ENCODE assay signal across 19 mouse cellular contexts in the genomic region with DNA sequence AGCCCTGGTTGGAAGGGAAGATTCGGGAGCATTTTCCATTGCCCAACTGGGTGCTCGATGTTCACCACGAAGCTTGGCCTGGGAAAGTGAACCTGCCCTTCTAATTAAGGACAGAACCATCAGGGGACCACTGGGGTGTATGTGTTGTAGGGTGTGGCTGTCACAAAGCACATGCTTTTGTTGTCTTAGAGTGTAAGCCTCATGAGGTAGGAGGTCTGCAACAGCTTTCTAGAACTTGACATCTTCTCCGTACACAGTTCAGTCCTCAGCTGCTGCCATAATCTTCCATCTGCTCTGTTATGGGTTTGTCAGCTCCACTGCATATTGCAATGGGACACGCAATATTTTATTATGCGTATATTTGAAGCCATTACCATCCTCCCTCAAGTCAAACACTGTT.
DNase-seq lines count a peak whose midpoint lies in the region; ATAC-seq and TF ChIP-seq lines count a peak whose summit lies in the region.
"Had no signal": no experiment of that assay in that cellular context is flagged by ENCODE, and none has a peak within 500 bp of the region (broad histone marks: within the 10 kb centered on the region; RNA-seq: fewer than 3 reads in every experiment).

No protein-coding gene starts in this region.

- no peaks in the 10 kb centered on the region for H3K36me3 ChIP-seq in lung, embryonic 14.5 days (ENCODE audit: insufficient read depth)
- H3K36me3 ChIP-seq in forebrain, embryonic 12.5 days (replicated peaks), result no peaks in the 10 kb centered on the region
- H3K36me3 ChIP-seq in forebrain, embryonic 15.5 days, result no peaks in the 10 kb centered on the region
- no peaks in the 10 kb centered on the region for H3K36me3 ChIP-seq in limb, embryonic 12.5 days
- H3K36me3 ChIP-seq: embryonic facial prominence, embryonic 12.5 days; heart, embryonic 10.5 days; hindbrain, embryonic 13.5 days had no signal

- peaks cover 4% of the 10 kb centered on the region; the same call in 1 of the 2 replicates for H3K4me1 ChIP-seq in lung, embryonic 14.5 days (ENCODE audit: insufficient read depth)
- peaks cover 10% of the 10 kb centered on the region; the same call in 1 of the 2 replicates for H3K4me1 ChIP-seq in forebrain, embryonic 12.5 days
- peaks cover 9% of the 10 kb centered on the region; the same call in 1 of the 2 replicates for H3K4me1 ChIP-seq in forebrain, embryonic 15.5 days
- peaks cover 30% of the 10 kb centered on the region for H3K4me1 ChIP-seq in limb, embryonic 12.5 days (replicated peaks)
- H3K4me1 ChIP-seq: hindbrain, embryonic 13.5 days had no signal

- DNase-seq in lung, embryonic 14.5 days, result no peak
- DNase-seq in lung, adult 18-20 months, result no peak
- DNase-seq in embryo, embryonic 10 days (ENCODE audit: low spot score), result no peak
- DNase-seq in adrenal gland, postnatal 4 days (ENCODE audit: low spot score in 2 of 2), result no peak
- DNase-seq: adrenal gland, adult 2 months; adrenal gland, postnatal 25 days; cerebellum, adult 11 months; cerebellum, adult 8-10 months; gastrocnemius, postnatal 36 days; heart, adult 11 months; heart, postnatal 10 days had no signal

- no peak overlapping the region for H3K4me2 ChIP-seq in lung, embryonic 14.5 days
- no peak overlapping the region for H3K4me2 ChIP-seq in forebrain, embryonic 12.5 days
- no peak overlapping the region for H3K4me2 ChIP-seq in forebrain, embryonic 15.5 days (replicated peaks)
- H3K4me2 ChIP-seq in limb, embryonic 12.5 days, result no peak overlapping the region
- H3K4me2 ChIP-seq: embryonic facial prominence, embryonic 12.5 days; hindbrain, embryonic 13.5 days had no signal

- no peak for TF ChIP-seq CTCF in lung, embryonic 14.5 days (IDR thresholded peaks at IDR 0.05; ENCODE audit: low read depth)

- no peak overlapping the region for H3K27ac ChIP-seq in lung, embryonic 14.5 days (ENCODE audit: low read depth)
- 0 out of 2 replicates have a peak overlapping the region, but pooled peaks have one; percentile 6 for H3K27ac ChIP-seq in forebrain, embryonic 12.5 days
- no peak overlapping the region for H3K27ac ChIP-seq in forebrain, embryonic 15.5 days (replicated peaks)
- H3K27ac ChIP-seq in limb, embryonic 12.5 days, result 0 out of 2 replicates have a peak overlapping the region, but pooled peaks have one; percentile 62
- H3K27ac ChIP-seq: embryonic facial prominence, embryonic 12.5 days; heart, embryonic 10.5 days; hindbrain, embryonic 13.5 days; hindbrain, postnatal 0 days had no signal

- peak; percentile 27; the same call in 1 of the 2 replicates for ATAC-seq in lung, embryonic 14.5 days (ENCODE audit: insufficient read depth)
- ATAC-seq in forebrain, embryonic 12.5 days (ENCODE audit: low FRiP score), result peak; percentile 33; the same call in 1 of the 2 replicates
- ATAC-seq in forebrain, embryonic 15.5 days (replicated peaks), result 0 out of 2 replicates have a peak, but pooled peaks have one; percentile 45
- ATAC-seq in limb, embryonic 12.5 days (ENCODE audit: insufficient number of reproducible peaks, insufficient read depth, low FRiP score, low TSS enrichment, low read depth), result no peak

- no peak overlapping the region for H3K4me3 ChIP-seq in lung, embryonic 14.5 days (ENCODE audit: low read depth, low read length)
- H3K4me3 ChIP-seq in forebrain, embryonic 12.5 days (replicated peaks), result no peak overlapping the region
- no peak overlapping the region for H3K4me3 ChIP-seq in forebrain, embryonic 15.5 days
- no peak overlapping the region for H3K4me3 ChIP-seq in limb, embryonic 12.5 days (replicated peaks)
- H3K4me3 ChIP-seq: embryonic facial prominence, embryonic 12.5 days; heart, embryonic 10.5 days; hindbrain, embryonic 13.5 days had no signal

- no peaks in the 10 kb centered on the region for H3K27me3 ChIP-seq in lung, embryonic 14.5 days (ENCODE audit: insufficient read depth, low read length)
- H3K27me3 ChIP-seq in forebrain, embryonic 12.5 days, result no peaks in the 10 kb centered on the region
- no peaks in the 10 kb centered on the region for H3K27me3 ChIP-seq in forebrain, embryonic 15.5 days
- H3K27me3 ChIP-seq in limb, embryonic 12.5 days, result no peaks in the 10 kb centered on the region
- H3K27me3 ChIP-seq: CH12.LX; embryonic facial prominence, embryonic 12.5 days; hindbrain, embryonic 13.5 days had no signal

- no peak overlapping the region for H3K9ac ChIP-seq in lung, embryonic 14.5 days
- no peak overlapping the region for H3K9ac ChIP-seq in forebrain, embryonic 12.5 days
- H3K9ac ChIP-seq in forebrain, embryonic 15.5 days (replicated peaks), result no peak overlapping the region
- H3K9ac ChIP-seq in limb, embryonic 12.5 days (replicated peaks), result no peak overlapping the region
- H3K9ac ChIP-seq: embryonic facial prominence, embryonic 12.5 days; hindbrain, embryonic 13.5 days had no signal

- H3K9me3 ChIP-seq in lung, embryonic 14.5 days (ENCODE audit: low read depth, low read length), result no peaks in the 10 kb centered on the region
- H3K9me3 ChIP-seq in forebrain, embryonic 12.5 days, result no peaks in the 10 kb centered on the region
- H3K9me3 ChIP-seq in forebrain, embryonic 15.5 days, result no peaks in the 10 kb centered on the region
- no peaks in the 10 kb centered on the region for H3K9me3 ChIP-seq in limb, embryonic 12.5 days
- H3K9me3 ChIP-seq: embryonic facial prominence, embryonic 12.5 days; heart, embryonic 10.5 days; hindbrain, embryonic 13.5 days had no signal

- 73% methylated on average over 6 of the region's 6 CpGs for WGBS in lung, embryonic 14.5 days
- WGBS in forebrain, embryonic 12.5 days, result 55% methylated on average over 6 of the region's 6 CpGs
- WGBS in forebrain, embryonic 15.5 days, result 41% methylated on average over 6 of the region's 6 CpGs
- 48% methylated on average over 6 of the region's 6 CpGs for WGBS in limb, embryonic 12.5 days

Comparison
In these comparisons a context has a peak if more than half of its experiments do, and no peak if none do; other contexts are left out.
1. H3K27ac ChIP-seq: peak in forebrain, embryonic 12.5 days (single experiment) and limb, embryonic 12.5 days (single experiment); none in lung, embryonic 14.5 days (single experiment) and forebrain, embryonic 15.5 days (single experiment).